Mouse (Mus musculus) adrenal gland (tissue): ENCODE data around the gene Thrsp.

Experiments used
- intact Hi-C: fragments of 180-260 bp; cut with DNase I; formaldehyde crosslinking; loops from one replicate; pipeline ENCODE4 v1.15.1; 2025

The Thrsp gene

DNA sequence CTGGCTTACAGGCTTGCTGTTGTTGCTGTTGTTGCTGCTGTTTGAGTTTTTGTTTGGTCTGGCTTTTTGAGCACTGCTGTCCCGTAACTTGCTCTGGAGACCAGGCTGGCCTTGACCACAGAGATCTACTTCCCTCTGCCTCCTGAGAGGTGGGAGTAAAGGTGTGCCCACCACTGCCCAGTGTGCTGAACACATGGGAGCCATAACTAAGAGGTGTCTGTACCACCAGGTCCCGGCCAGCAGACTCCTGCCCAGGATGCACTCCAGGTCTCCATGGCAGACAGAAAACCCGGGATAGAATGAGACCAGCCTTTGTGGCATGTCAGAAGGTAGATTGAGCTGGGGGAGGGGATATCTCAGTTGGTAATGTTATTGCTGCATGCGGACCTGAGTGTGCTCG lies 1.6 kb upstream of the Thrsp start:
- intact Hi-C loops = no loop called here

GRCm38 (mm10) chr7:97418717-97419116 lies 1.2 kb upstream of the Thrsp start:
- intact Hi-C loops = no loop called here

- intact Hi-C loops = no loop called here
These were observed 1.1 kb downstream of the Thrsp start for GRCm38 (mm10) chr7:97416473-97416872.

- intact Hi-C loops = no loop called here
These were observed 2.4 kb downstream of the Thrsp start for GRCm38 (mm10) chr7:97414915-97415687.

GRCm38 (mm10) chr7:97414426-97414825 lies 3.1 kb downstream of the Thrsp start:
- intact Hi-C loops = no loop called here

DNA sequence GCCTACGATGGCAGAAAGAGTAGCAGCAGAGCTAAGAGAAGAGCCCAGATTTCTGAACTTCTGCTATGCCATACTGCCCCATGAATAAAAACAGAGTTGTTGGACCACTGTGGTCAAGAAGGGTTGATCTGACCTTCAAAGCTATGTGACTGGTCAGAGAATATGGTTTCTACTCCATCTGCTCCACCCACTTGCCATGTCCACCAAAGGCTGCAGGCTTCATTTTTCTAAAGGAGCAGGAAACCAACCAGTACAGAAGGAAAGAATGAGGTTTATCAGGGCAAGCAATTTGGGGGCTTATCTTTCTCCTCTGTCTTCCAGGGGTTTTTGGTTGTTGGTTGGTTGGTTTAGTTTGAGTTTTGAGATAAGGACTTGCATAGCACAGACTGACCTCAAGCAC lies 3.5 kb downstream of the Thrsp start:
- intact Hi-C loops = no loop called here

DNA sequence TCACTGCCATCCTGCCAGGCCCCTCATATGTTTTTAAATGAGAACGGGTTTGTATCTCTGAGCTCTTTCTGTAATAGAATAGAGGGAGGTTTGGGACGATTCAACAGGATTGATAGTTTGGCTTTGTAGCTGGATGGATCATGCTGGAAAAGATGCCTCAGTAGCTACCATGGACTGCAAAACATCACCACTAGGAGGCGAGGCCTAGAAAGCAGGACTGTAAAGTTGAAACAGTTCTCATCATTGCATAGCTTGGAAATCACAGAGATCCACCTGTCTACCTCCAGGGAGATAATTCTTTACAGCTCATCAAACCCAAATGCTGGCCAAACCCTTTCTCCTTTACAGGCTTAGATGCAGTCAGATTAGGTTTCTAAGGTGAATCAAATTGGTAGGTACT lies 6.0 kb downstream of the Thrsp start:
- intact Hi-C loops = no loop called here

- intact Hi-C loops = no loop called here
These were observed 6.4 kb downstream of the Thrsp start for GRCm38 (mm10) chr7:97411106-97411505.

DNA sequence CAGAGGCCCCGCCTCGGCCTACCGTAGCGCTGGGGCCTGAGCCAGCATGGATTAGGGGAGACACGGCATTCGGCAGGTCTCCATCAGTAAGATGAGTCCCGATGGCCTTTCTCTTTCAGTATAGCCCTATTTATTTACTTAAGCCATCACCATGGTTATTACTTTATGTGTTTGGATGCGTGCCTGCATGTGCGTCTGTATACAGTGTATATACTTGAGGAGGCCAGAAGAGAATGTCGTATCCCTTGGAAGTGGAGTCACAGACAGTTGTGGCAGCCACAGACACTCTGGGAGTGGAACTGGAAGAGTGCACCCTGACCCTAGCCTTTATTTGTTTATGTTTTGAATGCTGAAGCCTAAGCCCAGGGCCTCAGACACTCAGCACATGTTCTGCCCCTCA lies 10.4 kb downstream of the Thrsp start:
- intact Hi-C loops = no loop called here

DNA sequence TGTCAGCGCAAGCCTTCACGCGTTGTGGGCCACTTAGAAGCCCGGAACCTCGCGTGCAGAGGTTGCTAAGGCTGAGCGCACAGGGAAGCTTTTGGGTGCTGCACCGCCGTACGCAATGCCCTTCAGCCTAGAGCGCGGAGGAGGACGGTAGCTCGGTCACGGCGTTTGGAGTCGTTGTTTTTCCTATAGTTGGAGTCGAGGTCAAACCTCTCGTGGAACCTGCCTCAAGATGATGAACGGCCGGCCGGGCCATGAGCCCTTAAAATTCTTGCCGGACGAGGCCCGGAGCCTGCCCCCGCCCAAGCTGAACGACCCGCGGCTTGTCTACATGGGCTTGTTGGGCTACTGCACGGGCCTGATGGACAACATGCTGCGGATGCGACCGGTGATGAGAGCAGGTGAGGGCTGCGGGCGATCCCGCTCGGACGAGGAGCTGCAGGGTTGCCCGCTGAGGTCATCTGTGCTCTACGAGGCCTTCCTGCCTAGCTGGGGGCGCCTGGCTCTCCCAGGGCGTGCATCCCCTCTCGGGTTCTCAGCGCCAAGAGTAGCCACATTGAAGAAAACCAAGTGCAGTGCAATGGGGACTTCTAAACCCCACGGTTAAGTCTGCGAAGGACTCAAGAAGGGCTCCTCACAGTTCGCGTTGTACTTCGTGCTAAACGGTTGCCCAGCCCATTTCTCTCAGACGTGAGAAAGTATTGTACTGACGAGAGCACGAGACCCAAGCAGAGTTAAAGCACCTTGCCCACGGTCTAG lies 17.4 kb downstream of the Thrsp start, which contains the start of gene Ndufc2:
Gene Ndufc2, plus strand, starts transcription at position 44 of the 756 bp plus-strand sequence.
- intact Hi-C loops = no loop called here

DNA sequence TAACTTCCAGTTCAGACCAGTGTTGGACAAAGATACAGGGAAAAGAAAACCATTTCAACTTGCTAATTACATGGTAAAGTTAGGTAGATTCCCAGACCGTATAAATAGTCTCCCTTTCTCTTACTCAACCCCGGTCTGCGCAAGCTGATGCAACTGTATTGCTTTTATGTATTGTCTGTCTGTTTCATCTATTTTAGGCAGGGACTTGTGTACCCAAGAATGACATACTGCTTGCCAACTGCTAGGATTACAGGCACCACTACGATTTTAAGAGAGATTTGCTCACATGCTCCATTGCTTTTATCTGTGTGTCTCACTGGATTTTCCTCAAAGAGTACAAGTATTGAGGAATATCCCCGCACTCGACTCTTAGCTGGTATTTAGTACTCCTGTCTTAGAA lies 18.6 kb downstream of the Thrsp start:
- intact Hi-C loops = no loop called here

DNA sequence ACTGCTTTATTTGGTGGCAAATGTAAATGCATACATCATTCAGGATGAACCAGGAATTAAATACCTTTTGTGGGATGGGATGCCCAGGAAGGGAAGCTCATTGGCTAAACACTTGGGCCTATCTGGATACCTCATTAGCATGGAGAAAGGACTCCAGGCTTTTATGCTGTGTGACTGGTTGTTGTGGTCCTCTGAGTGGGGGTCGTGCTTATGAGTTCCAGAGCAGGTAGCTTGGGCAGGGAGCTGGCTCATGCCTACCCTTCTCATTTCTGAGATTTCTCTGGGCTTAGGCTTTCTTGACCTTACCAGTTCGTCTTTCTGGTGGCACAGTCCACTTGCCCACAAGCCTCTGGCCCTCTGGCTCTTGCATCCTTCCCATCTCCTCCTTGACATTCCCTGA lies 23.2 kb downstream of the Thrsp start:
- intact Hi-C loops = no loop called here

DNA sequence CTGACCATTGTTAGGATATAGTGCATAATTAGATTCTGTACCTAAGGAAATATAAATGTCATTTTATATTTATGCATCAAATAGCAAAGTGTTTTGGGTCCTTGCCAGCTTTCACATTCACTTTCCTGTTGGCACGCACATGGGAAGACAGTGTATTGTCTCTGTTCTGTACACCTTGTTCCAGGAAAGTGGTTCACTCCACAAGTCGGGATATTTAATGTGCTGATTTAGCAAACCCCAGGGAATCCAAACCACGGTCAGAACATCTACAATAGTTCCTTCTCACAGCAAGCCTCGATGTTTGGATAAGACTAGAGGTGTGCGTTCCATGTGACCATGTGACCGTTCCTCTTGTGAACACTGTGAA lies 25.5 kb downstream of the Thrsp start:
- intact Hi-C loops = no loop called here

DNA sequence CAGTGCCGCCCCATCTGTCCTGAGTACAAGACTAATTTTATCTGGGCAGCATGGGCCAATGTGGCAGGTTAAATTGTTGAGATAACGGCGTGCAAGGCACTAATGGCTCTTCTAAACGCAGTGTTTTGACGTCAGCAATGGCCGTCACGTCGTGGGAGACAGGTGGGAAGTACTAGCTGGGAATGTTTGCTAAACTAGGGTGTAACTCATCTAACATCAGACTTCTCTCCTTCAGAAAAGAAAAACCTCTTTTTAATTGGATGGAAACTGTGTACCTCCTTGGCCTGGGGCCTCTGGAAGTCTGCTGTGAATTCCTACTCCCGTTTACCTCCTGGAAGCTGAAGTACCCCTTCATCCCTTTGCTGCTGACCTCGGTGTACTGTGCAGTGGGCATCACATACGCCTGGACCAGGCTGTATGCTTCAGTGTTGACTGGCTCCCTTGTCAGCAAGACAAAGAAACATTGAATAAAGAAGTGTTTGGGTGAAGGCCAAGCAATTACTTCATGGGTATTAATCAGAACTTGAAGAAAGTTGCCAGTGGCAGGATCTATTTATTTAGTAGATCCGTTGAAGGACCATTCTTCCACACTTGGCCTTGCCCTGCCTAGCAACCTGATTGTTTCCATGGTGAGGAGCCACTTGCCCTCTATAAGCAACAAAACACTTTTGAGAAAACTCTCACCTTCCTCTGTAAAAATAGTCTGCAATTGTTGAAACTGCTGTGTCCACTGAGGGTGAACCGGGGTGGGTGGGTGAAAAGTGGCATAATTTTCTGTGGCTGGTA lies 26.0 kb downstream of the Thrsp start:
- intact Hi-C loops = no loop called here

GRCm38 (mm10) chr7:97388541-97388940 lies 29.0 kb downstream of the Thrsp start:
- intact Hi-C loops = no loop called here

- intact Hi-C loops = no loop called here
These were observed 29.9 kb downstream of the Thrsp start for GRCm38 (mm10) chr7:97387561-97388147.

- intact Hi-C loops = no loop called here
These were observed 30.6 kb downstream of the Thrsp start for GRCm38 (mm10) chr7:97386806-97387370.

- intact Hi-C loops = no loop called here
These were observed 31.3 kb downstream of the Thrsp start for GRCm38 (mm10) chr7:97386106-97386805.

- intact Hi-C loops = no loop called here
These were observed 33.9 kb downstream of the Thrsp start for GRCm38 (mm10) chr7:97383496-97384132.

DNA sequence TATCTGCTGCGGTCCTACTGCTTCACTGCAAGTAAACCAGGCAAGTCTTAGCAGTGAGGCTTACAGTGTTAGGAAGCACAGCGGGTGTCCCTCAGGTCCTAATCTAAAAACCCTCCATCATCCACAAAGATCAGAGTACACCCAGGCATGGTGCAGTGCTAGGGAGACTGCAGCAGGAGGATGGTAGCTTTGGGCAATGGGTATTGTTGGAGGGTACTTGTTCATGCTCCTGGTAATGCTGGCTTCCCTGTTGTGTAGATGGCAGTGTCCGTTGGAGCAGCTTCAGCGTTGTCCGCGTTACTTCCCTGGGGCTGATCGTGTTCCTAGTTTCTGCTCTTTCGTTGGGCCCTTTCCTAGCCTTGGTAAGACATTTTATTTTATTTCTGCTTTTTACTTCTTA lies 34.9 kb downstream of the Thrsp start:
- intact Hi-C loops = no loop called here
